Mouse (Mus musculus) mesoderm, embryonic 11.5 days (tissue): ENCODE data around the gene Ints4.
"Not testable (repeated sequence)": the region's sequence is repeated elsewhere in the genome, so short reads cannot be mapped to it uniquely, and the experiment has no call there.

Experiments
- DNase-seq: peaks from one replicate; pipeline ENCODE4 v3.0.0-alpha.2; 2012; ENCODE audit warnings: low read depth, low spot score

Gene Ints4

DNA sequence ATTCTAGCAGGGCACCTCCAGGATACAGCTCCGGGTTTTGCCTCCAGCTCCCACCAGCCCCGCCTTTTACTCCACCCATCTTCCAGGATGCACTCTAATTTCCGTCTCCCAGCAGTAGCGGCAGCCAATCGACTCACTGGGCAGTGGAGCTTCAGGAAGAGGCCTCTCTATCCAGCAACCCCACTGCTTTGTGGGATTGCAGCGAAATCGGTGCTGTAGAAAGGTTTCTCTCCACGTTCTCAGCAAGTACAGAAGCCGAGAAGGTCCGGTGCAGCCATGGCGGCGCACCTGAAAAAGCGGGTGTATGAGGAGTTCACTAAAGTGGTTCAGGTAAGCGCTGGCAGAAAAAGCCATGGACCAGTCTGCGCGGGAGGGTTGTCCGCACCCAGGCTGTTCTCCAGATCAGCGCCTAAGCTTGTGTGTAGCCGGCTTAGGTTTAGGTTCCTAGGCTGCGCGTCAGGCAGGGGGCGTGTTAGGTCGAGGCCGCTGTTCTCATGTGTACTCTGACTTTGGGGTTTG is at the start of gene Ints4:
TSS of gene Ints4 (plus strand) at position 136 of the 519 bp plus-strand sequence.
- DNase-seq, result peak; percentile 93

DNA sequence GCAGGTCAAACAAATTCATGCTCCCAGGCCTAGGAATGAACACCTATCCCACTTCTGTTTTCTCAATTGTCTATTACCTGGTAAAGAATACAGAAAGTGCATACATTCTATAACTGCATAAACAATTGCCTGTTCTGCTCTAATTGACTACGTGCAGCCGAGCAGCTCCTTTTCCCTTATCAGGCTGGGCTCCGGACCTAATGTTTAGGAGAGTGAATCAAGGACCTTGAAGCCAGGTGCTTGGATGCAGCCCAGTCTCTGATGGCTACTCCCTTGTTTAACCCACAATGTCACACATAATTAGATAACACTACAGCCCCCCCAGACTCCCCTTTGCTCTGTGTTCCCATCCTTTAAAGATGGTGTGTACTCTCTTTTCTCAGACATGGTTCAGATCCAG is 47.2 kb upstream of the Ints4 start:
- DNase-seq, result not testable (repeated sequence)

DNA sequence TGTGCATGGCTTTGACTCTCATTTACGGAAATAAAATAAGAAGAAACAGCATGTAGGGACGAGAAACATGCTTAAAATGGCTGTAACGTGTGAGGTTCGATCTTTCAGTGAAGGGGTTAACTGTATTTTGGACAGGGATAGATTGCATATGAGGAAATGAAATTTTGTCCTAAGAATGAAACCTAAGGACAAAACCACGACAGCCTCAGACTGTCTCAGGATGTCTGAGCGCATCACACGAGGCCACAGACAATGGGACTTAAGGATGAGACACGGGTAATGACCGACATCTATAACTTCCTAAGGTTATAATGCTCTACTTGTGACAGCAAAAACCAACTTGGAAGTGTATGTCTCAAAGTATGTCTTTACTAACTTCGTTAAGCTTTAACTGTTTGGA is 46.2 kb upstream of the Ints4 start:
- no peak for DNase-seq

DNA sequence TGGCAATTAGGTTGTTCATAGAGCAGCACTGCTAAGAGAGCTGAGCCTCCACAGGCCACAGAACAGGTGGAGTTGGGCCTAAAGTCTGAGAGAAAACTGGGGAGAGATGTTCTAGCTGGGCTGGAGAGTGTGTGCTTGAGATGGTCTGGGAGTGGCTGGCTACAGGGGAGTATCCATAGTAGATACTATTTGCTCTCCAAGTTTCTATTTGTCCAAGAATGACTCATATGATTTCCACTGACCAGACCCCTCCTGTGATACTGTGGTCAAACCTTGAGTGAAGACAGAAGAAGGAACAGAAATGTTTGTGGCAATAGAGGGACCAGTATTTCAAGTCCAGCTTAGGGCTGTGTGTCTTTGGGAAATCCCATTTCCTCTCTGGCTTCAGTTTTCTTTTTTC is 41.8 kb upstream of the Ints4 start:
- no peak for DNase-seq

DNA sequence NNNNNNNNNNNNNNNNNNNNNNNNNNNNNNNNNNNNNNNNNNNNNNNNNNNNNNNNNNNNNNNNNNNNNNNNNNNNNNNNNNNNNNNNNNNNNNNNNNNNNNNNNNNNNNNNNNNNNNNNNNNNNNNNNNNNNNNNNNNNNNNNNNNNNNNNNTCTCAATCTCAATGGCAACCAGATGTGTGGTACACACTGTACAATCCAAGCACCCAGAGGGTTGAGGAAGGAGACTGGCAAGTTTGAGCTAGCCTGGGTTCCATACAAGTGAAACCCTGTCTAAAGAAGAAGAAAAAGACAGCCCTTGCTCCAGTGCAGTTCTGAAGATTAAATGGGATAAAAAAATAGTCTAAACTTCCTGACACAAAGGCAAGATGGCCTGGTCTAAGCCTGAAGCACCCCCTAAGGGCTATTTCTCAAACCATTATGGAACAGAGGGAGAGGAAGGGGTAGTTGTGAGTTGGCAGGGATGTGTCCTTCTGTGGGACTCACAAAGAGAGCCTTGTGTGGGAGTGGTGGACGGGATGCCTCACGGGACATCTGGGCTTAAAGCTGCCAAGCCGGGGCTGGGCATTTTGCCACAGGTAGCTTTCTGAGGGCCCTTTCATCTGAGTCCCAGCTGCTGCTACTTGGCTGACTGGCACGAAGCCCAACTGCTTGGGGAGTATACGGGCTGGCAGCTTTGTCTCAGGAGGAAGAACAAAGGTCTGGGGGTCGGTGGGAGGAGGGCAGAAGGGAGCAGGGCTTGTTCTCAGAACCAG is 34.4 kb upstream of the Ints4 start:
- DNase-seq, result no peak

DNA sequence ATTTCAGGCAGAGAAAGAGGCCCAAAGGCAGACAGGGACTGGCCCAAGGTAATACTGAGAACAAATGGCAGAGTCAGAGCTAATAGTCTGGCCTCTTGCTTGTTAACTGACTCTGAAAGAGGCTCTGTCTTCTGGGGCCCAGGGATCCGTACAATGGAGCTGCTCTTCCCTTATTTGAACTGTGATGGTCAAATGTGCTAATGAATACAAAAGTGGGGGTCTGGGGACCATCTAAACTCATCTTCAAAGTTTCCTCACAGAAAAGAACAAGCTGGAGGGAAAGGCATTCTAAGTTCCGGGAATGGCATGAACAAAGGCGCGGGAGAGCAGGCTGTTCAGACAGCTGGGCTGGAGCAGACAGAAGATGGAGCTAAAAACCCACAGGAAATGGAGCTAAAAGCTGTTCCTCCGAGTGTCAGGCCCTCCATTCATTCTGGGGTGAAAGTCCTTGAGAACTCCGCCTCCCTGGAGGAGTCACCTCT is 33.7 kb upstream of the Ints4 start:
- no peak for DNase-seq

DNA sequence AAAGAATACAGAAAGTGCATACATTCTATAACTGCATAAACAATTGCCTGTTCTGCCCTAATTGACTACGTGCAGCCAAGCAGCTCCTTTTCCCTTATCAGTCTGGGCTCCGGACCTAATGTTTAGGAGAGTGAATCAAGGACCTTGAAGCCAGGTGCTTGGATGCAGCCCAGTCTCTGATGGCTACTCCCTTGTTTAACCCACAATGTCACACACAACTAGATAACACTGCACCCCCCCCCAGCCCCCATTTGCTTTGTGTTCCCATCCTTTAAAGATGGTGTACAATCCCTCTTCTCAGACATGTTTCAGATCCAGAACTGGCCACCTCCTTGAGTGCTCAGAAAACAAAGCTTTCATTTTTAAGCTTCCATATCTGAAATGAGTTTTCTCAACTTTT is 29.7 kb upstream of the Ints4 start, which contains the start of gene Kctd14:
TSS of gene Kctd14 (plus strand) at position 301 of the 400 bp plus-strand sequence.
- not testable (repeated sequence) for DNase-seq

DNA sequence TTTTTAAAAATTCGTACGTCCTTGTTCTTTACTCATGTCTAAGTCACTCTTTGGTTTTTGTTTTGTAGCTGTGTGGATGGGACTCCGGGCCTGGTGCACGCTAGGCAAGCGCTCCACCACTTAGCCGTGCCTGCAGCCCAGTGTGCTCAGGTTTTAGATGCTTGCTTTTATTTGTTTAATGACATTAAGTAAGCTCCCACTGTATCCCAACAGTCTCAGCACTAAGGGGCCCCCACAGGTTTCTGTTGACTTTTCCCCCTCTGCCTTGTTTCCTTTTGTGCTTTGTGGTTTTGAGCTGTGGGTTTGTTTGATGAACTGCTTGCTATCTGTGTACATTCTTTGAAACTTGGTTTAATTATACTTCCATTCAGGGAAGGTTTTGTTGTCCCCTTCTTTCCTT is 28.6 kb upstream of the Ints4 start:
- no peak for DNase-seq

DNA sequence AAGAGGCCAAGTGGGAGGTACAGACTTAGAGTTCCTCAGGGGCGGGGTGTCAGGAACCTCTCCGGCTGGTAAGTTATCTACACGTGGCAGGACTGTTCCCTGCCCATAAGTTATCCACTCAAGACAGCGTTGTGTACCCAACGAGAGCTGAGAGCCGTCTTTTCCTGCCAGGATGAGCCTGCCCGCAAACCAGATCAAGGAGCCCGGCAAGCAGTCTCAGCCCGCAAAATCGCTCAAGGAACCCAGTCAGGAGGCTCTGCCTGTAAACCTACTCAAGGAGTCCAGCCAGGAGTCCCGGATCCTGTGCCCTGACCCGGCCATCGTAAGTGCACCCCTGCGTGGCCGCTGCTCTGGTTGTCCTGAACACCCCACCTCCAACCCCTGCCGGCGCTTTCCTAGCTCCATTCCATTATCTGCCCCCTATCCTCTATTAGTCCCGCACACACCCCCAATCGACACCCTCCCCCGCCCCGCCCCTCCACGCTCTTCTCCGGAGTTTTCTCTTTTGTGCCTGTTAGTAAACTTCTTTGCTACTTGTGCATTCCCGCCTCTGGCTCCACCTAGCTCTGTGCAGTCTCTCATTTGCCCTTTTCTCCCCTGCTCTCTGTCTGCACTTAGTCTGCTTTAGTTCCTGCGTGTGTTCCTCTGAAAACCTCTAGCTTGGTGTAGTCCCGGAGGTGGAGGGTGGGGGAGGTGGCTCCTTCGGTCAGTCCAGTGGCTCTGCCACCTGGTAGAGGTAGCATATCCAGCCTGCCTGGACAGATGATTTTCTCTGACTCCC is 27.4 kb upstream of the Ints4 start:
- no peak for DNase-seq

DNA sequence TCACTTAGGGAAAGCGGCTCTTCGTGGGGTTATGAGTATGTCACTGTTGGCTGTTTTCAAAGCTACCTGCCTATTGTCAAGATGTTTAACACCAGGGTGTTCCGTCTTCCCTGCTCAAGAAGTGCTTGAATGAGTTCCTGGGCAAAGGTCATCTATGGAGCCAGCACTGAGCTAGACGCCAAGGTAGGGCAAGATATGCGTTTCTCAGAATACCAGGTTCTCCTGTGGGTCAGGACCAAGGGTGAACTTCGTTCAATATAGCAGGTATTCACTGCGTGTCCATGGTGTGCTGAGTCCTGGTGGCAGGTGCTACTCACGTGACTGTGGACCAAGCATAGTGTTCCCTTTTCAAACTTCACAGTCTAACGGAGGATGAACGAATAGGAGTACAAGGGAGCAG is 26.0 kb upstream of the Ints4 start:
- DNase-seq, result no peak

DNA sequence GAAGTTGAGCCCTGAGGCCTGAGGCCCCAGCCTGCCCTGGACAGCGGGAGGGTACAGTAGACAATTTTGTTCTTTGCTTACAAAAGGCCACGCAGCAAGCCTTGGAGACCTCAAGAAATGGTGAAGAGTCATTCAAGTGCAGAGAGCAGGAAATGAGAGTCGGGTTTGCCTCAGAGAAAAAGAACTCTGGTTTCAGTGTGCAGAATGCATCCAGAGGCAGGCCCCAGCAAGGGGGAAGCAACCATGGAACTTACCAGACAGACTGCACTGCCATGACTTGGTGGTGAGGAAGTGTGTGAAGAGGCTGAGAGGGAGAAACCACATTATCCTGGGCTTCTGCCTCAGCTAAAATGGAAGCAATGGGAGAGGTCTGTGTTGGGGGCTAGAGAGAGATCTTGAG is 25.2 kb upstream of the Ints4 start:
- no peak for DNase-seq

DNA sequence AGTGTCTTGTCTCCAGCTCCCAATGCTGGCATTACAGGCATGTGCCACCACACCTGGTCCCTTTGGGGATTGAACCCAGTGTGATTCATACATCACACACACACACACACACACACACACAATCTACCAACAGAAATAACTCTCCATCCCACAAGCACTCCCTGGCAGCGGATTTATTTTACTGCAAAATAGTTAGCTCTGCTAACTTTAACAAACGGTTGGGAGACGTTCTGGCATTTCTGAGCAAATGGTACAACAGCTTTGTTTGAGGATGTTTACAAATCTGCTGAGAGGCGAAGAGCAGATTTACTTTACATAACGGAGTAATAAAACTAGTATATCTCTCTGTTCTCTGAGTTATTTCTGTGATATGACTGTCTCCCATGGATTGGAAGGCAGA is 7.8 kb upstream of the Ints4 start:
- DNase-seq, result no peak

DNA sequence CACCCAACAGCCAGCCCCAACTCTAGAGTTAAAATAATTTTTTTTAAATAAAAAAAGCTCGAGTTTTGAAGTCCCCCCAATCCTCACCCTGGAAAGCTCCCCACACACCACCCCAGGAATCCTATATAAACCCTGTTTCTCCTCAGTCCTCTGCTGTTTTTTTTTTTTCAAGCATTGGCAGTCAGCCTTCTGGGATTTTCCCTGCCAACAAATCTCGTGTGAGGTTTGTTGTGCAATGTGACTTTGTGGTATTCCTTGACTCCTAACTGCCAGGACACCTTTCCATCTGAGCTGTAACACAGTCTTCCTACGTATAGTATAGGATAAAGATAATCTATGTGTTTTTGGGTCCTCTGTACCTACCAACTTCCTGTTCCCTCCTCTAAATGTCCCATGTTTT is 1.4 kb upstream of the Ints4 start:
- DNase-seq, result no peak

DNA sequence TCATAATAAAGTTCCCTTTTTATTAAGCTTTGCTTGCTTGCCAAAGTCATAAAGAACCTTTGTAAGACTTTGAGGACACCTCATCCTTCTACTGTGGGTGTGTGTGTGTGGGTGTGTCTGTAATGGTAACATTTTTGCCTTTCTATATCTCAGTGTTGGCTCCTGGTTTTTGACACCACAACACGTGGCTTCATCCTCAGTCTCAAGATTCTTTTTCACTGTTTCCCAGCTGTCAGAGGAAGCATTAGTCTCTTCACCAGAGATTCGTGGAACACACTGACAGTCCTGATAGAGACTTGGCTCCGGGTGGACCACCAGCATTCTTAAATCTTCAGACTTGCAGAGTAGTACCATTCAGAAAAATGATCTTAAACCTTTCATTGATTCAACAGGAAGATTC is 466 bp upstream of the Ints4 start:
- DNase-seq, result no peak

DNA sequence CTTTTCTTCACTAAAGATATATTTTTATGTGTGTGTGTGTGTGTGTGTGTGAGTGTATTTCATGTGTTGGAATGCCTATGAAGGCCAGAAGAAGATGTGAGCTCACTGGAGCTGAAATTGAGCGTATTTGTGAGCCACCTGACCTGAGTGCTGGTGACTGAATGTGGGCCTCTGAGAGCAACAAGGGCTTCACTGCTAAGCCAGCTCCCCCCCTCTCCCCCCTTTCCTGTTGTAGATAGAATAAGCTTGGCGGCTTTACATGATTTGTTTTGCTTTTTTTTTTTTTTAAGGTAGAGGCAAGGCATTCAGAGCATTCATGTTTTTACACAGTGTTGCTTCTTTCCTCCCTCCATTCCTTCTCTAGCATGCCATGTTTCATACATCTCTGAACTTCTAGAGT is 2.6 kb downstream of the Ints4 start:
- DNase-seq, result no peak

DNA sequence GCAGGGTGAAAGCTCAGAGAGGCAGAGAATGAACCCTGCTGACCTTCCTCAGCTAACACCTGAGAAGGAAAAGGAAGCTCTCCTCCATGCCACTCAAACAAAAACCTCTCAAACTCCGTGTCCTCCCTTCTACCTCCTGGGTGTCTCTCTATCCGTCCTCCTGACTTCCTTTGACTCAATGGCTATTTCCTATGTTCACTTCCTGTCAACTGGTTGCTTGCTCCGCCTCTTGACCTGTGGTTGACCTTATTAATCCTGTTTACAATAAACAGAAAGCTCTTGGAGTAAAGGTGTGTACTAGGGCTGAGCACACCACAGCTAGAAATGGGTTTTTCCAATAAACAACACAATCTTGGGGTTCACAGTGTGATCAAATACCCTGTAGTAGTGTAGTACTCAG is 10.4 kb downstream of the Ints4 start:
- no peak for DNase-seq

DNA sequence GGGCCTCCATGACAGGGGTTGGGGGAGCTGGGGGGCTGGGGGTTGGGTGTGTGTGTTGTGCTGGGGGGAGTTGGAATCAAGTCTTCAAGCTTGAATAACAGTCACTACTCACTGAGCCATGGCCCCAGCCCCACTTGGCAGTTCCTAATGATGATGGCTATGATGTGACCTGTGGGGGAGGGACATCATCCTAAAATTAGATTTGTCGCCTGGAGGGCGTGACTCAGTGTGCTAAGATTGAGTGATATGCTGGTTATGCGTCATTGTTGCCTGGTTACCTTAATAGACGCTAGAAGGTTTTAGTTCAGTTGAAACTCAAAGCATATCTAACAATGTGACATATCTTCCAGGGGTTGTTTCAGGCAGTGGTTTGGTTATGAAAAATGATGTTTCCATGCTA is 11.7 kb downstream of the Ints4 start:
- no peak for DNase-seq

DNA sequence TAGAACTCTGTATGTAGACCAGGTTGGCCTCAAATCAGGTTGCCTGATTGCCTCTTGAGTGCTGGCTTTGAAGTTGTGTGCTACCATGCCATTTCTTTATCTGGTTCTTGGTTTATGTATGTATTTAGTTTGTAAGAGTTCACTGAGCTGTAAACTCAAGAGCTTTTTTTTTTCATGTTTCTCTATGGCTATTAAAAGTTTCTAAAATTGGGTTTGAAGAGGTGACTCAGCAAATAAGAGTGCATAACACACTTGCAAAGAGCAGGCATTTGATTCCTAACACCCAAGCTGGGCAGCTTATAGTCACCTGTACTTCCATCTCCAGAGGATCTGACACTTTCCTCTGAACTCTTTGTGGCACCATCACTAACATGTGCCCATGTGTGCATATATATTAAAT is 14.3 kb downstream of the Ints4 start:
- no peak for DNase-seq

DNA sequence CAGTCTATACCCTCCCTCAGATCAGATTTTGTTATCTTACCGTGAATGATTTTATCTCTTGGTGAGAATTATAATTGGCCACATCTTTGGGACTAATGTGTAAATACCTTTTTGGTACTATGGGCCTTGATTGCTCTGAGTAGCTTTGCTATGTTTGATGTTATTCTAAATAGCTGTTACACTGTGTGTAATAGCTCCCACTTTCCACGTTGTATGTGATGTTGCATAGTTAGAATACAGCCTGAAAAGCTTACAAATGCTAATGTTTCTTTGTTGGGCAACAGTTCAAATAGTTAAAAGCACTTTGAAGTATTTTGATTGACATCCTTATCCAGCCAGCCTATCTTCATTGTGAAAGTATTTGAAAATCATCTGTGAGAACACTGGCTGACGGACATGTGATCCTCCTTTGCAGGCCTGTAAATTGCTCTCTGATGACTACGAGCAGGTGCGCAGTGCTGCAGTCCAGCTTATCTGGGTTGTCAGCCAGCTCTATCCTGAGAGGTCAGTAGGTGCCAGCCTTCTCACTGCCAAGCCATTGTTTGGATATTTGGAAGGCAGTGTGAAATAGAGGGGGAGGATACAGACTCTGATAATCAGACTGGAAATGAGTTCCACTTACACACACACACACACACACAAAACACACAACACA is 19.9 kb downstream of the Ints4 start:
- DNase-seq, result peak; percentile 6

DNA sequence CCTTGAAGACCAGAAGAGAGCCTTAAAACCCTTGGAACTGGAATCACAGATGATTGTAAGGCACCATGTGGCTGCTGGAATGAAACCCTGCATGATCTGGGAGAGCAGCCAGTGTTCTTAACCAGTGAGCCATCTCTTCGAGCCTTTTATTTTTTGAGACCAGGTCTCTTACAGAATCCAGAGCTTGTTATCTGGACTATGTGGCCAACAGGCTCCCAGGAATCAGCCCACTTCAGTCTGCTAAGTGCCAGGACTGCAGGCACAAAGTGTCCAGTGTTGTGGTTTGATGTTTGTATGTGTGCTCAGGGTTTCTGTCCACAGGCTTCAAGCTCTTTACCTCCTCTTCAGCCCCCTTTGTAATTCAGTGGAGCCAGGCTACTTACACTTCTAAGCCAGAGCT is 34.0 kb downstream of the Ints4 start:
- DNase-seq, result no peak

DNA sequence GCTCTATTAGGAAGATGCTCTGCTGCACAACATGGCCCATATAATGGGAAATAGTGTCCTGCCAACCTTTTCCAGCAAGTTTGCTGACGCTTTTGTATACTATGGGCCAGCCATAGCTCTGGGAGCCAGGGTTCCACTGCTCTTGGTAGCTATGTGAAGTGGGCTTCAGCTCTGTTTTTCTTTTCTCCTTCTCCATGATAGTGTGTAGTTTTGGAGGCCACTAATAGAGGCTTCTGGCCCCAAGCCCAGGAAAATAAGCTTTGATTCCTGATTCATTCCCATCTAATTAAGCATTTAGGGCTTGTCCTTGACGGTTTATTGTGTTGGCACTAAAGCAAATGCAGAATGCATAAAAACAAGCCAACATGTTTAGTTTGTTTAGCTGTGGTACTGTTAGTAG is 39.2 kb downstream of the Ints4 start:
- DNase-seq, result no peak

DNA sequence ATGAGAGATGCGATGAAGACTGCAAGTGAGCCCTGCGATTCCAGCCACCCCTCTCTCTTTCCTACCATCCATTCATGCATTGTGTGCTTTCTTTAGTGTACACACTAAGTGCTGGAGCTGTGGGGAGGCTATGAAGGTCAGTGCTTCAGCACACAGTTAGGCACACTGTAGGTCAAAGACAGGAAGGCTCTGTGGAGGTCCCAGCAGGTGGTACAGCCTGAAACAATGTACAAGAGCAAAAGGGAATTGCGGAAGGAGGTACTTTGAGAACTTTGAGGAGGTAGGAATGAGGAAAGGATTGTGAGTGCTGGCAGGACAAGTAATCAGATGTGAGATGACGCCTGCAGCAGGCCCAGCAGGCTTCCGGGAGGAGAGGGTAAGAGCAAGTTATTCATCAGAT is 54.8 kb downstream of the Ints4 start:
- no peak for DNase-seq
